Mouse (Mus musculus) embryonic stem cell, embryonic (primary cell): ENCODE results near the gene 4933430I17Rik.

ENCODE experiments used
- CTCF ChIA-PET, 4 experiments: fragments of 300-600 bp in 2 of 4; fragments of 350-600 bp in 2 of 4; sonication (Branson Sonifier 250); formaldehyde crosslinking; loops; one replicate each; lab custom pipeline; 2022; ENCODE audit warnings: inconsistent platforms in 2 of 4; lab: Charles Lee
- POLR2A ChIA-PET, 4 experiments: fragments of 300-600 bp in 2 of 4; fragments of 350-600 bp in 2 of 4; sonication (Branson Sonifier 250); formaldehyde crosslinking; loops; one replicate each; lab custom pipeline; 2022; ENCODE audit warnings: antibody characterized with exemption in 4 of 4, inconsistent platforms in 1 of 4; lab: Charles Lee

The 4933430I17Rik gene

GRCm38 (mm10) chr4:62594442-62594841 is 69.3 kb downstream of the 4933430I17Rik start:
- ChIA-PET POLR2A (interaction anchor here in 2 of 4 experiments (0.7 to 2.3 kb wide), 3 partner anchors 11 to 223 kb away, joined by 3 to 13 read pairs (median 3); no protein-coding TSS in a partner anchor), CTCF (interaction anchor here in 3 of 4 experiments (1.0 kb wide), 4 partner anchors 11 to 103 kb away, joined by 3 read pairs; no protein-coding TSS in a partner anchor)

GRCm38 (mm10) chr4:62596051-62596450 is 70.9 kb downstream of the 4933430I17Rik start:
- ChIA-PET CTCF (no interaction called here), POLR2A (interaction anchor here in 2 of 4 experiments (0.6 to 3.7 kb wide), 5 partner anchors 11 to 461 kb away, joined by 3 to 16 read pairs (median 4); no protein-coding TSS in a partner anchor)
